Mouse (Mus musculus): ENCODE measurements around the gene Baz2b.

DNA sequence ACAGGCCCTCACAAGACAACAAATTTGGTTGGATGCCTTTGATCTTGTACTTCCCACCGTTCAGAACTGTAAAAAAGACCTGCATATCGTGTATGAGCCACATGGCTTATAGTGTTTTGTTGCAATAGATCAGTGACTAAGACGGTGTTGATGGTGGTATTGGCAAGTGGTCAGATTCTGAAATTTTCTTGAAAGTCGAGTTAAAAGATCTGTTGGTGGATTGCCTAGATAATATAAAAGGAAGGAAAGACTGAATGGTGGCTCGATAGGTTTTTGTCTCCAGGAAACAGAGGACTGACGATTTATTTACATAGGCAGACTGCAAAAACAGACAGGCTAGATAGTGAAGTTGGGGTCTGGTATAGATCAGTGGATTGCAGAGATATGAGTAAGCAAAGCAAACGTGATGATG lies 70.9 kb downstream of the Baz2b start:
- no peak for TF ChIP-seq POLR2A (IDR thresholded peaks at IDR 0.05; ENCODE audit: insufficient read depth, low read depth, low read length)
- TF ChIP-seq CTCF (IDR thresholded peaks at IDR 0.05; ENCODE audit: insufficient read depth, low read depth, low read length): no peak
